Mouse (Mus musculus) thymus, adult 2 months (tissue): ENCODE measurements around the gene Rph3al.

Experiments used
- CTCF ChIP-seq: fragments of 200-500 bp; IDR thresholded peaks from 2 replicates; pipeline ENCODE4 v1.5.1; 2012; ENCODE audit warnings: mild to moderate bottlenecking, control low read depth, low read length, moderate library complexity, borderline replicate concordance; ENCODE audit not compliant: control insufficient read depth, poor library complexity, insufficient read depth; ENCODE audit errors: extremely low read depth
- POLR2A ChIP-seq: fragments of 200-500 bp; IDR thresholded peaks from 2 replicates; pipeline ENCODE4 v1.6.1; 2012; ENCODE audit warnings: mild to moderate bottlenecking, low read length, control low read depth, moderate library complexity; ENCODE audit not compliant: control insufficient read depth, poor library complexity, insufficient read depth; ENCODE audit errors: extremely low read depth

DNA sequence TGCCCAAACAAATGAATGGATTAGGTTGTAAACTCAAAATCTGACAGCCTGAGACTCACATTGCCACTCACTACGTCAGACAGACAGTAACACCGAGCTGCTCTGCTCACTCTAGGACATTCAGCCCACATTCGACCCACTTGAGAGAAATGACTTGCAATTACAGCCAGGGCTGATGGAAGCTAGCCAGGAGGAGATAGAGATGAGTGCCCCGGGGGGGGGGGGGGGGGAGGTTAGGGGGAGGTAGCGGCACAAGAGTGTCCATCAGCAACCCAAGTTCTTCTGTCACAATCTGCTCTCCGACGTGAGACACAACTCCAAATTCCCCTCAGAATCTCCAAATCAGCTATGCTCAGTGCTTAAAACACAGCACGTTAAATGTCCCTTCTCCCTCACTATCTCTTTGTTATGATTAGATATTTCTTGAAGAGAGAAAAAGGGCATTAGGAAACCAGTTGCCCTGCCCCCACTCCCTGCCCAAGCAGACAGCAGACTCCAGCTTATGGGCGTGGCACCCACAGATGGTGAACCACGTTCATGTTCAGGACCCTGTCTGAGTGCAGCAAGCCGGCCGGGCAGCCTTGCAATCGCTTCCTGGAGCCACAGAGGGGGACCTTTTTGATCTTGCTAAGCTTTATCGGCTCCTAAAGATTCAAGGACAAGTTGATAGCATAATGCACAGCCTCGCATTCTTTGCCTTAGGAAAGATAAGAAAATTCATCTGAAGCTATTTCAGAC is 62.0 kb downstream of the Rph3al start:
- TF ChIP-seq POLR2A: no peak
- no peak for TF ChIP-seq CTCF
